Mouse (Mus musculus) intestine, postnatal 0 days (tissue): Measurements from ENCODE around the gene Coq5. TPM values are rescaled to one million over a fixed set of nuclear protein-coding genes. Genes with fewer than 3 reads are reported as not detected.

Experiments used
- ATAC-seq: fragments of 200-750 bp; cut with Nextera tagmentation; 2 replicates; pipeline ENCODE4 v1.8.0; 2017; ENCODE audit warnings: mild to moderate bottlenecking, moderate TSS enrichment, moderate library complexity
- H3K27ac ChIP-seq: fragments of 300-500 bp; sonication (generic); 2 replicates; pipeline ENCODE4 v1.5.1; 2014; ENCODE audit warnings: mild to moderate bottlenecking, low read depth, low read length, moderate library complexity
- H3K27me3 ChIP-seq: fragments of 300-500 bp; sonication (generic); replicated peaks from 2 replicates; pipeline ENCODE4 v1.6.1; 2014; ENCODE audit warnings: low read length, mixed read lengths; ENCODE audit not compliant: control insufficient read depth, insufficient read depth
- H3K36me3 ChIP-seq: fragments of 300-500 bp; sonication (generic); 2 replicates; pipeline ENCODE4 v1.6.1; 2014; ENCODE audit warnings: mild to moderate bottlenecking, moderate library complexity; ENCODE audit not compliant: control insufficient read depth, insufficient read depth
- H3K4me1 ChIP-seq: fragments of 300-500 bp; sonication (generic); replicated peaks from 2 replicates; pipeline ENCODE4 v1.6.1; 2014; ENCODE audit warnings: antibody characterized with exemption, low read length, mixed read lengths; ENCODE audit not compliant: control insufficient read depth, insufficient read depth
- H3K4me2 ChIP-seq: fragments of 300-500 bp; sonication (generic); replicated peaks from 2 replicates; pipeline ENCODE4 v1.6.1; 2014; ENCODE audit warnings: low read depth, mild to moderate bottlenecking, moderate library complexity
- H3K4me3 ChIP-seq: fragments of 300-500 bp; sonication (generic); 2 replicates; pipeline ENCODE4 v1.5.1; 2014; ENCODE audit warnings: low read depth, low read length
- H3K9ac ChIP-seq: fragments of 300-500 bp; sonication (generic); 2 replicates; pipeline ENCODE4 v1.6.1; 2014; ENCODE audit warnings: mild to moderate bottlenecking, low read depth, low read length
- H3K9me3 ChIP-seq: fragments of 300-500 bp; sonication (generic); 2 replicates; pipeline ENCODE4 v1.6.1; 2016; ENCODE audit warnings: mixed run types; ENCODE audit not compliant: control insufficient read depth
- CTCF ChIP-seq: sonication (generic); IDR thresholded peaks from 2 replicates; pipeline ENCODE4 v1.5.1; 2016; ENCODE audit warnings: low read depth, mild to moderate bottlenecking, control low read depth, antibody characterized with exemption, moderate library complexity
- WGBS: fragments of 180-500 bp; shearing (Covaris S2); extraction: QIAGEN DNeasy Blood & Tissue Kit; methylation state at CpG from one replicate; pipeline ENCODE4 v1.1.7; 2014; 5-methylcytosine and 5-hydroxymethylcytosine counted together
- polyA plus RNA-seq: library from polyadenylated mRNA; unstranded; fragments of >200 nt; fragmentation: Nextera tagmentation; extraction: Ambion mirVana; gene quantifications from 2 replicates; pipeline ENCODE4 v1.2.1, GENCODE M21; 2015

Gene Coq5
- polyA plus RNA-seq, 1 experiment from 2014 or later = 32.4 TPM

GRCm38 (mm10) chr5:115326256-115326831 lies 46.9 kb downstream of the Coq5 start:
- peak overlapping the region; percentile 82 for H3K9ac ChIP-seq
- no peaks in the 10 kb centered on the region for H3K27me3 ChIP-seq
- peaks cover 9% of the 10 kb centered on the region for H3K36me3 ChIP-seq
- H3K9me3 ChIP-seq = no peaks in the 10 kb centered on the region
- peak overlapping the region; percentile 72 for H3K27ac ChIP-seq
- 0 out of 2 replicates have a peak, but pooled peaks cover 4% of the 10 kb centered on the region for H3K4me1 ChIP-seq
- WGBS = 17% methylated on average over 11 of the region's 11 CpGs
- H3K4me3 ChIP-seq = peak overlapping the region; percentile 65
- peak overlapping the region; percentile 94 for H3K4me2 ChIP-seq
- ATAC-seq = peak; percentile 38
- no peak for TF ChIP-seq CTCF

GRCm38 (mm10) chr5:115326875-115327609 lies 47.6 kb downstream of the Coq5 start, which contains the start of gene Srsf9:
Srsf9 (plus strand) TSS chr5:115327177.
- no peaks in the 10 kb centered on the region for H3K9me3 ChIP-seq
- H3K27me3 ChIP-seq = no peaks in the 10 kb centered on the region
- H3K4me3 ChIP-seq = peak within 1 kb of the TSS; percentile 65
- ATAC-seq = peak; percentile 84
- 0 out of 2 replicates have a peak, but pooled peaks have one; percentile 7 for TF ChIP-seq CTCF
- H3K9ac ChIP-seq = peak within 1 kb of the TSS; percentile 82
- H3K4me2 ChIP-seq = peak within 1 kb of the TSS; percentile 94
- WGBS = under 1% methylated on average over 80 of the region's 97 CpGs
- peaks cover 14% of the 10 kb centered on the region for H3K36me3 ChIP-seq
- H3K27ac ChIP-seq = peak within 1 kb of the TSS; percentile 72
- 0 out of 2 replicates have a peak, but pooled peaks cover 4% of the 10 kb centered on the region for H3K4me1 ChIP-seq

GRCm38 (mm10) chr5:115327610-115328548 lies 48.4 kb downstream of the Coq5 start:
- Histone ChIP-seq H3K9me3 (no peaks in the 10 kb centered on the region), H3K36me3 (peaks cover 23% of the 10 kb centered on the region), H3K4me2 (peak overlapping the region; percentile 94), H3K4me3 (peak overlapping the region; percentile 65), H3K27ac (peak overlapping the region; percentile 72; the same call in 1 of the 2 replicates), H3K9ac (peak overlapping the region; percentile 82), H3K4me1 (0 out of 2 replicates have a peak, but pooled peaks cover 4% of the 10 kb centered on the region), H3K27me3 (no peaks in the 10 kb centered on the region)
- 1% methylated on average over 54 of the region's 55 CpGs for WGBS
- ATAC-seq = 0 out of 2 replicates have a peak, but pooled peaks have one; percentile 10
- no peak for TF ChIP-seq CTCF

GRCm38 (mm10) chr5:115330955-115331354 lies 51.5 kb downstream of the Coq5 start:
- no peak for TF ChIP-seq CTCF
- Histone ChIP-seq H3K27ac (no peak overlapping the region), H3K9ac (no peak overlapping the region), H3K27me3 (no peaks in the 10 kb centered on the region), H3K36me3 (peaks cover 50% of the 10 kb centered on the region), H3K4me2 (no peak overlapping the region), H3K4me3 (no peak overlapping the region), H3K9me3 (no peaks in the 10 kb centered on the region), H3K4me1 (0 out of 2 replicates have a peak, but pooled peaks cover 4% of the 10 kb centered on the region)
- no peak for ATAC-seq
- WGBS = 81% methylated on average over 9 of the region's 9 CpGs

GRCm38 (mm10) chr5:115333626-115334025 lies 54.2 kb downstream of the Coq5 start:
- ATAC-seq = no peak
- peaks cover 53% of the 10 kb centered on the region for H3K36me3 ChIP-seq

More at GRCm38 (mm10) chr5:115333626-115334025, 54.2 kb downstream of the Coq5 start:
- H3K9me3 ChIP-seq = no peaks in the 10 kb centered on the region
- no peaks in the 10 kb centered on the region for H3K4me1 ChIP-seq
- H3K4me2 ChIP-seq = no peak overlapping the region
- TF ChIP-seq CTCF = no peak
- H3K27ac ChIP-seq = no peak overlapping the region
- no peaks in the 10 kb centered on the region for H3K27me3 ChIP-seq
- WGBS = 68% methylated on average over 3 of the region's 3 CpGs
- no peak overlapping the region for H3K9ac ChIP-seq
- H3K4me3 ChIP-seq = no peak overlapping the region
